Mouse (Mus musculus) hindbrain, postnatal 0 days (tissue): ENCODE data around the gene Gbe1. TPM values are rescaled to one million over a fixed set of nuclear protein-coding genes. Genes with fewer than 3 reads are reported as not detected.

Source experiments
- ATAC-seq: fragments of 200-750 bp; cut with Nextera tagmentation; 2 replicates; pipeline ENCODE4 v1.8.0; 2017; ENCODE audit warnings: mild to moderate bottlenecking, moderate TSS enrichment, moderate library complexity
- DNase-seq: peaks from one replicate; pipeline ENCODE4 v3.0.0-alpha.2; 2015; ENCODE audit warnings: low spot score
- H3K27ac ChIP-seq: fragments of 300-500 bp; sonication (generic); 2 replicates; pipeline ENCODE4 v1.5.1; 2014; ENCODE audit warnings: mild to moderate bottlenecking
- H3K27me3 ChIP-seq: fragments of 300-500 bp; sonication (generic); 2 replicates; pipeline ENCODE4 v1.6.1; 2014; ENCODE audit warnings: low read length, mixed read lengths; ENCODE audit not compliant: insufficient read depth
- H3K36me3 ChIP-seq: fragments of 300-500 bp; sonication (generic); 2 replicates; pipeline ENCODE4 v1.6.1; 2014; ENCODE audit warnings: low read length, mixed read lengths; ENCODE audit not compliant: insufficient read depth
- H3K4me1 ChIP-seq: fragments of 300-500 bp; sonication (generic); 2 replicates; pipeline ENCODE4 v1.6.1; 2014; ENCODE audit warnings: antibody characterized with exemption, low read length, mixed read lengths; ENCODE audit not compliant: insufficient read depth
- H3K4me2 ChIP-seq: fragments of 300-500 bp; sonication (generic); 2 replicates; pipeline ENCODE4 v1.6.1; 2014; ENCODE audit warnings: low read depth, mild to moderate bottlenecking, low read length, moderate library complexity, mixed read lengths
- H3K4me3 ChIP-seq: fragments of 300-500 bp; sonication (generic); 2 replicates; pipeline ENCODE4 v1.5.1; 2014; ENCODE audit warnings: low read length
- H3K9ac ChIP-seq: fragments of 300-500 bp; sonication (generic); replicated peaks from 2 replicates; pipeline ENCODE4 v1.6.1; 2014; ENCODE audit warnings: mild to moderate bottlenecking, low read length, moderate library complexity, mixed read lengths
- H3K9me3 ChIP-seq: fragments of 300-500 bp; sonication (generic); 2 replicates; pipeline ENCODE4 v1.6.1; 2016; ENCODE audit warnings: low read length, mixed read lengths
- CTCF ChIP-seq: IDR thresholded peaks from 2 replicates; pipeline ENCODE4 v1.5.1; 2016; ENCODE audit warnings: antibody characterized with exemption, control low read depth, low read depth
- WGBS: fragments of 180-500 bp; shearing (Covaris S2); extraction: QIAGEN DNeasy Blood & Tissue Kit; methylation state at CpG from one replicate; pipeline ENCODE4 v1.1.7; 2014; 5-methylcytosine and 5-hydroxymethylcytosine counted together
- polyA plus RNA-seq: library from polyadenylated mRNA; unstranded; fragments of >200 nt; fragmentation: Nextera tagmentation; extraction: Ambion mirVana; gene quantifications from 2 replicates; pipeline ENCODE4 v1.2.1, GENCODE M21; 2015
- total RNA-seq: library from RNA; depleted of rRNA; stranded (reverse); fragments of >200 nt; gene quantifications from 2 replicates; pipeline ENCODE4 v1.2.3, GENCODE M21; 2014

Gene Gbe1
- total and polyA plus RNA-seq, 2 experiments from 2014 or later, result 16.5 to 23.6 TPM

DNA sequence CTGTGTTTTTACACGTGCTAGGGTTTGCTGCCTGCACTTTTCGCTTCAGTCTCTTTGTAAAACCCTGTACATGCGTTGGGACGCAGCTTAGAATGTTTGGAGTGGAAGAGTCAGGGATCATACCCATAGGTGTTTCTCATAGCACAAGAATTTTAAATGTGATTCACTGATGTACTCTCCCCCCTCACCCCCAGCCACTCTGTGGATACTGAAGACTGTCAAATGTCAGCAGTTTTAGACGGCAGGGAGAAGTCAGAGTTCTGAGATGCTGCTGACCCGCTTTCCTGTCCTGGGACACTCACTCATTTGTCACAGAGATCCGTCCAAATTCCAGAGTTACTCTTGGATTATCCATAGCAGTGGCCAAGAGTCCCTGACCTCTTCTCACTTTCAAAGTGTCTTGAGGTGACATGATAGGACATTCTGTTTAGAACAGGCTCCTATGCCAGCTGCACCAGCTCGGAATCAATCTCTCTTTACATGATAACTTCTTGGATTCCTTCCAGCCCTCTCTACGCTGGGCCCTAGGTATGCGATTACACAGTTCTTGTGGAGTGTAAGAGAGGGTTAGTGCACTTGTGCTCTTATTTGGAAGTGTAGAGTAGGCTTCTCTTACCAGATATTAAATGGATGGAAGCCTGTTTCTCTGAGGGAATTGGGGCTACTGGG is 7.0 kb downstream of the Gbe1 start:
- Histone ChIP-seq H3K9me3 (no peaks in the 10 kb centered on the region), H3K27ac (no peak overlapping the region), H3K4me3 (no peak overlapping the region), H3K27me3 (no peaks in the 10 kb centered on the region), H3K9ac (no peak overlapping the region), H3K4me2 (no peak overlapping the region), H3K36me3 (no peaks in the 10 kb centered on the region), H3K4me1 (no peaks in the 10 kb centered on the region)
- DNase-seq, result peak; percentile 13
- WGBS, result 66% methylated on average over 10 of the region's 10 CpGs
- no peak for ATAC-seq
- TF ChIP-seq CTCF, result no peak

DNA sequence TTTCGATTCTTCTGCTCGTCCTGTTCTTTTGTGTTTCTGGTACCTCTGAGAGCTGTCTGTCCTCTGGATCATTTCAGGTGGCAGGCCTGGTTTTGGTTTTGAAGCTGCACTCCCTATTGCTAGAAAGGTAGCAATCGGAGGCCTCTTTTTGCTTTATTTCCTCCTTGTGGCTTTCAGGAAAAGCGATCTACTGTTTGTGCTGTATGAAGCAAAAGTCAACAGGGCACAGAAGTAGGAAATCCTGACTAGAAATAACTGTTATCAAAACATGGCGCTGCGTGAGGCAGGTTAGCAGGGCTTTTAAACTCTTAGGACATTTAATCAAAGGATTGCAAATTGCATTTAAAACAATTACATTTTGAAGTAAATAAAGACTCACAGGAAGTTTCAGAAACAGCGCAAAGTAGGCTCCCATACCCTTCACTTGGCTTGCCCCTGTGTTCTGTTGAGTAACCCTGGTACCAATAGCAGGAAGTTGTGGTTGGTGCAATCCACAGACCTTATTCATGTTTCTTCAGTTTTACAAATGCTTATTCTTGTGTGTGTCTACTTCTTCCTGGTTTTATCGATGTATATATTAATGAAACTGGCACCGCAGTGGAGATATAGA is 12.7 kb downstream of the Gbe1 start:
- Histone ChIP-seq H3K27me3 (no peaks in the 10 kb centered on the region), H3K4me2 (peak overlapping the region; percentile 16; the same call in 1 of the 2 replicates), H3K9ac (no peak overlapping the region), H3K36me3 (no peaks in the 10 kb centered on the region), H3K27ac (no peak overlapping the region), H3K4me3 (no peak overlapping the region), H3K4me1 (no peaks in the 10 kb centered on the region), H3K9me3 (no peaks in the 10 kb centered on the region)
- WGBS, result 85% methylated on average over 9 of the region's 9 CpGs
- DNase-seq, result no peak
- TF ChIP-seq CTCF, result no peak
- no peak for ATAC-seq

DNA sequence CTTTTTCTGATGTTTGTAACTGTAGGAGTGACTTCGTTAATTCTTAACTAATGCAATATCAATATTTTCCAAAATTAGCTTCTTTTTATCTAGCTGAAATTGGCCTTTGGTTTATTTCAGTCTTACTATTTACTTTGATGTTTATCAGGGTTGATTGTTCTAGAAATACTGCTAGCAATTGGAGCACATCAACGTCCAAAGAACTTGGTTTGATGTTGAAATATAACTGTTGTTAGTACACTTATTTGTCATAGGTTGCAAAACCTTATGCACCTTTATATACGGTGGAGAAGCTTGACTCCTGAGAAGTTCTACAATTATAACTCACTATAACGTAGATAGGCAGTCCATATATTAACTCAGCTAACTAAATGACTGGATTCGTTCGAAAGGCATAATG is 14.8 kb downstream of the Gbe1 start:
- no peak overlapping the region for H3K27ac ChIP-seq
- no peak overlapping the region for H3K4me2 ChIP-seq
- WGBS, result 85% methylated on average over 6 of the region's 6 CpGs
- H3K9me3 ChIP-seq, result no peaks in the 10 kb centered on the region
- no peaks in the 10 kb centered on the region for H3K4me1 ChIP-seq
- no peak overlapping the region for H3K9ac ChIP-seq
- H3K27me3 ChIP-seq, result no peaks in the 10 kb centered on the region
- ATAC-seq (no peak), DNase-seq (no peak)
- H3K36me3 ChIP-seq, result no peaks in the 10 kb centered on the region
- TF ChIP-seq CTCF, result no peak
- no peak overlapping the region for H3K4me3 ChIP-seq

DNA sequence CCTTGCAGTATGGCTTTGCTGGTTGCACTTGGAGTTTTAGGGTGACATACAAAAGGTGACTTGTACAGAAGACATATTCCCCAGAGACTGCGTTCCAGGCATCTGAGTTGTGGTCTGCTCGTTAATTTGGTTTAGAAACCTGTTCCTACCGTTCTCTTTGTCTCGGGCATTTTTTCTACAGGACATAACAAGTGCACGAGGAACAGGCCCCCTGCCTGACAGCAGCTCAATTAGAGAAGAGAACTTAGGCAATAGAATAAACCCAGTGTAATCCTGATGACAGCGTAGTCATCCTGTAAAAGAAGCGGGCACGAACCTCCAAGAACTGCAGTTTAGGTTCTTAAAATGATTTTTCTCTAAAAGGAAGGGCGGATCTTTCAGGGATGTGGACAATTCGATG is 15.3 kb downstream of the Gbe1 start:
- ATAC-seq, result no peak
- no peaks in the 10 kb centered on the region for H3K27me3 ChIP-seq
- no peaks in the 10 kb centered on the region for H3K36me3 ChIP-seq
- no peak overlapping the region for H3K27ac ChIP-seq
- no peaks in the 10 kb centered on the region for H3K4me1 ChIP-seq
- peak; percentile 8 for DNase-seq
- 74% methylated on average over 10 of the region's 10 CpGs for WGBS
- no peak overlapping the region for H3K4me2 ChIP-seq
- H3K4me3 ChIP-seq, result no peak overlapping the region
- no peak overlapping the region for H3K9ac ChIP-seq
- no peak for TF ChIP-seq CTCF
- no peaks in the 10 kb centered on the region for H3K9me3 ChIP-seq

DNA sequence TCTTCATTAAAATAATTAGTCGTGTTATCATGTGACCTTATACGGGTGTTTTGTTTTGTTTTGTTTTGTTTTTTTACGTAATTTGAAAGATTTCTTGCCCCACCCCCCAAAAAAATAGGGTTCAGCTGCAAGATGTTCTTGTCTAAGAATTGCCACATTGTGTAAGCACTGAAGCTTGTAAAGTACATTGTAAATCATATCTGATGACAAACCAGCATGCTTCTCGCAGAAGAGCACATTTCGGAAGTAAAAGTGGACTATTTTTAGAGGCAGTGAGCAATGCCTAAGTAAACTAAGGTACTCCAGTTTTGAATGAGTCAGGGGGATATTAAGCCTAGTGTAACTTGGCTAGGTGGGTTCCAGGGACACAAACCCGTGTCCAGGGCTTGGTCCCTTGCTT is 15.7 kb downstream of the Gbe1 start:
- WGBS, result 76% methylated on average over 6 of the region's 6 CpGs
- H3K9ac ChIP-seq, result no peak overlapping the region
- H3K4me2 ChIP-seq, result no peak overlapping the region
- no peaks in the 10 kb centered on the region for H3K36me3 ChIP-seq
- no peaks in the 10 kb centered on the region for H3K9me3 ChIP-seq
- ATAC-seq (no peak), DNase-seq (peak; percentile 3)
- no peaks in the 10 kb centered on the region for H3K4me1 ChIP-seq
- no peak for TF ChIP-seq CTCF
- H3K27me3 ChIP-seq, result no peaks in the 10 kb centered on the region
- H3K27ac ChIP-seq, result no peak overlapping the region
- no peak overlapping the region for H3K4me3 ChIP-seq

DNA sequence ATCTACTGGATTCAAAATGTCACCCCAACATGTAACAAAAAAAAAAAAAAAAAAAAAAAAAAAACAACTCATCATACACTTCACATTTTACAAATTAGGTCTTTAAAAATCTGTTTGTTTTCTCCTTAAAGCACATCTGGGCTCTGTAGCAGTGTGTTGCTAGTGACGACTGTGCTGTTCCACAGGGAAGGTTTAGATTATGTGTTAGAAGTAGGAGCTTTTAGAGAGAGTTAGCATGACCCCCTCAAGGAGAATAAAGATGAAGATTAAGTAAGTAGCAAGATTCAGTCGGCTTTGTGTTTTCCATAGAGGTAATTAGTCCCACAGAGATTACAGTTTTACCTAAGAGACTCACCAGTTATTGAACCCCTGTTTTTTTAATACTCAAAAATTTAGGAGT is 16.3 kb downstream of the Gbe1 start:
- no peak for TF ChIP-seq CTCF

DNA sequence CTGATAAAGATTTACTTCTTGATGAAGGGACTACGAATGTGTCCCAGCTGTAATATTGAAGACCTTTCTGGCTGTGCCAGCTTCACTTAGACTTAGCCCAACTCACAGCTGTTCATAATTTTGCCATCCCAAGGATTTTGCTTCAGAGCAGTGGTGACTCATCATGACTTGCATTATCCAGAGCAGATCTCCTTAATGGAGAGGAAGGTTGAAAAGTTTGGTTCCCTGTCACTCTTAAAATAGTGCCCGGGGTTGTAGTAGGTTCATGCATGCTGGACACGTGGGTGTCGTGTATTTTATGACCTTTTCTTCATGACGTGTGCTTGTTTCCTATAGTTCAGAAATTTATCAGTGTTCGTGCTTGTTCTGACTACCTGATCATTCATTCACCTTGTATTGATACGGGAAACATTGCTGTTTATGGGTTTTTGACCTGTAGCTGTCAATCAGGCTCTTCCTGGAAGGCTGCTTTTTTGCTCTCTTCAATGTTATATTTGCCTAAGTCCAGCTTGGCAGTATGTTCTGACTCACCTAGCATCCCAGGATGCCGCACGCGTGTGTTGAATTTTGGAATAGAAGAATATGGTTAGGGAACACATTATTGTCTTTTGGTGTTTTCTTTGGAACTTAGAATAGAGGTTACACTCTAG is 17.0 kb downstream of the Gbe1 start:
- H3K9me3 ChIP-seq, result no peaks in the 10 kb centered on the region
- H3K27me3 ChIP-seq, result no peaks in the 10 kb centered on the region
- H3K36me3 ChIP-seq, result no peaks in the 10 kb centered on the region
- ATAC-seq (no peak), DNase-seq (no peak)
- WGBS, result 94% methylated on average over 10 of the region's 10 CpGs
- no peak overlapping the region for H3K4me2 ChIP-seq
- H3K4me3 ChIP-seq, result no peak overlapping the region
- H3K9ac ChIP-seq, result no peak overlapping the region
- H3K4me1 ChIP-seq, result no peaks in the 10 kb centered on the region
- no peak for TF ChIP-seq CTCF
- H3K27ac ChIP-seq, result no peak overlapping the region

More for the DNA sequence above, 16.3 kb downstream of the Gbe1 start:
- no peaks in the 10 kb centered on the region for H3K4me1 ChIP-seq
- H3K9ac ChIP-seq, result no peak overlapping the region
- no peak for ATAC-seq
- no peaks in the 10 kb centered on the region for H3K9me3 ChIP-seq
- no peak for DNase-seq
- H3K27me3 ChIP-seq, result no peaks in the 10 kb centered on the region
- no peak overlapping the region for H3K27ac ChIP-seq
- WGBS, result 69% methylated on average over 2 of the region's 2 CpGs
- no peak overlapping the region for H3K4me3 ChIP-seq
- no peak overlapping the region for H3K4me2 ChIP-seq
- H3K36me3 ChIP-seq, result no peaks in the 10 kb centered on the region
